Mouse (Mus musculus) MEL (cell line): Measurements from ENCODE around the gene Fryl. TPM values are rescaled to one million over a fixed set of nuclear protein-coding genes. Genes with fewer than 3 reads are reported as not detected.

Source experiments
- DNase-seq: peaks from one replicate; pipeline ENCODE4 v3.0.0; 2011; ENCODE audit warnings: low read depth, low spot score
- H3K27ac ChIP-seq: 2 replicates; pipeline ENCODE4 v1.5.1; 2012; ENCODE audit warnings: low read depth, mild to moderate bottlenecking, control low read depth, low read length, moderate library complexity; ENCODE audit not compliant: control insufficient read depth
- H3K27me3 ChIP-seq, 2 experiments: fragments of 150-350 bp in 1 of 2; sonication (generic) in 1 of 2; 2 replicates each; pipeline ENCODE4 v1.6.1; 2012; ENCODE audit warnings: low read length in 2 of 2, mild to moderate bottlenecking in 2 of 2, improper control_type of control experiment in 1 of 2, moderate library complexity in 1 of 2; ENCODE audit not compliant: insufficient read depth in 2 of 2, control insufficient read depth in 1 of 2
- H3K36me3 ChIP-seq, 2 experiments: 2 replicates each; pipeline ENCODE4 v1.6.1; 2012 to 2014; ENCODE audit warnings: low read length in 2 of 2, improper control_type of control experiment in 1 of 2, inconsistent platforms in 1 of 2, mild to moderate bottlenecking in 1 of 2; ENCODE audit not compliant: insufficient read depth in 2 of 2, control insufficient read depth in 1 of 2
- H3K4me1 ChIP-seq, 2 experiments: fragments of 150-350 bp in 1 of 2; sonication (generic) in 1 of 2; 2 replicates each; pipeline ENCODE4 v1.6.1; 2012; ENCODE audit warnings: low read length in 2 of 2, improper control_type of control experiment in 1 of 2, mild to moderate bottlenecking in 1 of 2; ENCODE audit not compliant: insufficient read depth in 2 of 2, control insufficient read depth in 1 of 2
- H3K4me3 ChIP-seq, 2 experiments: fragments of 150-350 bp in 1 of 2; sonication (generic) in 1 of 2; 2 replicates each; pipeline ENCODE4 v1.5.1; 2012; ENCODE audit warnings: low read depth in 2 of 2, low read length in 2 of 2, mild to moderate bottlenecking in 2 of 2, moderate library complexity in 2 of 2, control low read depth in 1 of 2, improper control_type of control experiment in 1 of 2; ENCODE audit not compliant: control insufficient read depth in 1 of 2, insufficient read depth in 1 of 2
- H3K79me2 ChIP-seq: 2 replicates; pipeline ENCODE4 v1.6.1; 2012; ENCODE audit warnings: mild to moderate bottlenecking, low read length, moderate library complexity; ENCODE audit not compliant: control insufficient read depth, poor library complexity, insufficient read depth
- H3K9ac ChIP-seq: 2 replicates; pipeline ENCODE4 v1.6.1; 2012; ENCODE audit warnings: low read depth, mild to moderate bottlenecking, control low read depth, low read length, moderate library complexity; ENCODE audit not compliant: control insufficient read depth, poor library complexity, severe bottlenecking
- H3K9me3 ChIP-seq: fragments of 150-350 bp; sonication (generic); replicated peaks from 2 replicates; pipeline ENCODE4 v1.6.1; 2012; ENCODE audit warnings: mild to moderate bottlenecking, low read length, improper control_type of control experiment, moderate library complexity; ENCODE audit not compliant: insufficient read depth
- CHD1 ChIP-seq: IDR thresholded peaks from 2 replicates; pipeline ENCODE4 v1.6.1; 2012; ENCODE audit warnings: low read depth, mild to moderate bottlenecking, inconsistent platforms, low read length, improper control_type of control experiment
- CHD2 ChIP-seq: IDR thresholded peaks from 2 replicates; pipeline ENCODE4 v1.6.1; 2011; ENCODE audit warnings: low read length, improper control_type of control experiment
- E2F4 ChIP-seq: IDR thresholded peaks from 2 replicates; pipeline ENCODE4 v1.6.1; 2011; ENCODE audit warnings: low read depth, low read length, improper control_type of control experiment, borderline replicate concordance
- ELF1 ChIP-seq: IDR thresholded peaks from 2 replicates; pipeline ENCODE4 v1.6.1; 2014; ENCODE audit warnings: low read depth, mild to moderate bottlenecking, inconsistent platforms, low read length, improper control_type of control experiment, moderate library complexity
- EP300 ChIP-seq, 2 experiments: IDR thresholded peaks; 2 replicates each; pipeline ENCODE4 v1.6.1; 2011; ENCODE audit warnings: improper control_type of control experiment in 2 of 2, low read length in 2 of 2, low read depth in 1 of 2, mild to moderate bottlenecking in 1 of 2
- HCFC1 ChIP-seq: IDR thresholded peaks from 2 replicates; pipeline ENCODE4 v1.6.1; 2012; ENCODE audit warnings: low read depth, mild to moderate bottlenecking, inconsistent platforms, low read length, improper control_type of control experiment, moderate library complexity
- JUND ChIP-seq: IDR thresholded peaks from 2 replicates; pipeline ENCODE4 v1.6.1; 2011; ENCODE audit warnings: low read depth, mild to moderate bottlenecking, improper control_type of control experiment, low read length
- MAFK ChIP-seq: IDR thresholded peaks from 2 replicates; pipeline ENCODE4 v1.6.1; 2011; ENCODE audit warnings: low read depth, mild to moderate bottlenecking, low read length, improper control_type of control experiment, borderline replicate concordance
- MAX ChIP-seq: IDR thresholded peaks from 2 replicates; pipeline ENCODE4 v1.6.1; 2011; ENCODE audit warnings: low read length, improper control_type of control experiment
- MAZ ChIP-seq: IDR thresholded peaks from 2 replicates; pipeline ENCODE4 v1.6.1; 2012; ENCODE audit warnings: low read depth, mild to moderate bottlenecking, inconsistent platforms, low read length, improper control_type of control experiment
- MXI1 ChIP-seq: IDR thresholded peaks from 2 replicates; pipeline ENCODE4 v1.6.1; 2011; ENCODE audit warnings: mild to moderate bottlenecking, low read depth, low read length, improper control_type of control experiment
- MYC ChIP-seq: IDR thresholded peaks from 2 replicates; pipeline ENCODE4 v1.6.1; 2011; ENCODE audit warnings: low read depth, mild to moderate bottlenecking, low read length, improper control_type of control experiment, moderate library complexity
- NRF1 ChIP-seq: IDR thresholded peaks from 2 replicates; pipeline ENCODE4 v1.6.1; 2014; ENCODE audit warnings: low read depth, mild to moderate bottlenecking, inconsistent platforms, low read length, improper control_type of control experiment, moderate library complexity; ENCODE audit not compliant: poor library complexity, insufficient read depth, severe bottlenecking
- POLR2A ChIP-seq, 2 experiments: IDR thresholded peaks; 2 replicates each; pipeline ENCODE4 v1.6.1; 2011 to 2012; ENCODE audit warnings: low read length in 2 of 2, mild to moderate bottlenecking in 2 of 2, control low read depth in 1 of 2, improper control_type of control experiment in 1 of 2, low read depth in 1 of 2, moderate library complexity in 1 of 2; ENCODE audit not compliant: control insufficient read depth in 1 of 2, insufficient read depth in 1 of 2, poor library complexity in 1 of 2
- POLR2AphosphoS5 ChIP-seq: IDR thresholded peaks from 2 replicates; pipeline ENCODE4 v1.6.1; 2012; ENCODE audit warnings: low read depth, borderline replicate concordance, mild to moderate bottlenecking, inconsistent platforms, low read length, moderate library complexity, mixed read lengths
- RAD21 ChIP-seq: IDR thresholded peaks from 2 replicates; pipeline ENCODE4 v1.6.1; 2011; ENCODE audit warnings: mild to moderate bottlenecking, low read depth, low read length, improper control_type of control experiment
- SIN3A ChIP-seq: IDR thresholded peaks from 2 replicates; pipeline ENCODE4 v1.6.1; 2012; ENCODE audit warnings: low read length, improper control_type of control experiment, inconsistent platforms
- SMC3 ChIP-seq: IDR thresholded peaks from 2 replicates; pipeline ENCODE4 v1.6.1; 2011; ENCODE audit warnings: low read depth, low read length, improper control_type of control experiment
- TBP ChIP-seq: IDR thresholded peaks from 2 replicates; pipeline ENCODE4 v1.8.0; 2011; ENCODE audit warnings: low read depth, low read length, improper control_type of control experiment
- TCF12 ChIP-seq: IDR thresholded peaks from 2 replicates; pipeline ENCODE4 v1.6.1; 2014; ENCODE audit warnings: low read depth, mild to moderate bottlenecking, inconsistent platforms, low read length, improper control_type of control experiment, moderate library complexity
- UBTF ChIP-seq: IDR thresholded peaks from 2 replicates; pipeline ENCODE4 v1.6.1; 2012; ENCODE audit warnings: low read depth, mild to moderate bottlenecking, inconsistent platforms, low read length, improper control_type of control experiment, moderate library complexity, borderline replicate concordance; ENCODE audit not compliant: insufficient read depth
- USF1 ChIP-seq: IDR thresholded peaks from 2 replicates; pipeline ENCODE4 v1.6.1; 2014; ENCODE audit warnings: low read depth, mild to moderate bottlenecking, inconsistent platforms, low read length, improper control_type of control experiment, moderate library complexity
- ZKSCAN1 ChIP-seq: IDR thresholded peaks from 2 replicates; pipeline ENCODE4 v1.6.1; 2012; ENCODE audit warnings: low read depth, mild to moderate bottlenecking, inconsistent platforms, low read length, improper control_type of control experiment, moderate library complexity
- polyA plus RNA-seq, 2 experiments: library from polyadenylated mRNA; stranded (reverse) in 1 of 2; unstranded in 1 of 2; fragments of >175 nt in 1 of 2; fragments of >200 nt in 1 of 2; gene quantifications; 2 replicates each; pipeline versions ENCODE4 v1.2.1 to v1.2.4; 2012; ENCODE audit warnings: low replicate concordance in 2 of 2, low read depth in 1 of 2; ENCODE audit not compliant: insufficient read length in 2 of 2, insufficient read depth in 1 of 2, missing spikeins in 1 of 2
- total RNA-seq: library from RNA; depleted of rRNA; stranded (reverse); fragments of 300-350 nt; gene quantifications from 2 replicates; pipeline ENCODE4 v1.2.3, GENCODE M21; 2012

Gene Fryl
- total and polyA plus RNA-seq, 3 experiments, result 18.8 to 188 (median 39.7) TPM

GRCm38 (mm10) chr5:73257096-73257495, 677 bp upstream of the Fryl start:
- Histone ChIP-seq H3K79me2 (peaks cover 25% of the 10 kb centered on the region), H3K9me3 (no peaks in the 10 kb centered on the region), H3K9ac (peak overlapping the region; percentile 72), H3K27me3 (no peaks in the 10 kb centered on the region), H3K27ac (peak overlapping the region; percentile 97), H3K4me3 (peak overlapping the region; percentile 48 to 59), H3K4me1 (peaks cover 16 to 23% of the 10 kb centered on the region in 2 experiments), H3K36me3 (peaks cover 0 to 28% of the 10 kb centered on the region in 2 experiments; a peak in 2 of 4 replicates)
- TF ChIP-seq ELF1, result peak; percentile 67
- TF ChIP-seq ZKSCAN1, result no peak
- peak; percentile 52; the same call in 1 of the 2 replicates for TF ChIP-seq E2F4
- no peak for TF ChIP-seq USF1
- peak; percentile 58; the same call in 1 of the 2 replicates for TF ChIP-seq HCFC1
- TF ChIP-seq SMC3, result no peak
- TF ChIP-seq MAFK, result no peak
- peak; percentile 7; the same call in 1 of the 2 replicates for TF ChIP-seq TBP
- TF ChIP-seq POLR2AphosphoS5, result no peak
- 0 out of 2 replicates have a peak, but pooled peaks have one; percentile 7 for TF ChIP-seq NRF1
- TF ChIP-seq TCF12, result 0 out of 2 replicates have a peak, but pooled peaks have one; percentile 2
- peak; percentile 55; the same call in 1 of the 2 replicates for TF ChIP-seq MXI1
- TF ChIP-seq SIN3A, result peak; percentile 68; the same call in 1 of the 2 replicates
- TF ChIP-seq MAX, result peak; percentile 56; the same call in 1 of the 2 replicates
- peak; percentile 83 for DNase-seq

- DNase-seq, result peak; percentile 73
- H3K27ac ChIP-seq, result peak overlapping the region; percentile 86
These were observed 833 bp downstream of the Fryl start for GRCm38 (mm10) chr5:73255321-73256251.

More at GRCm38 (mm10) chr5:73255321-73256251, 833 bp downstream of the Fryl start:
- H3K9ac ChIP-seq, result peak overlapping the region; percentile 82
- H3K79me2 ChIP-seq, result peaks cover 35% of the 10 kb centered on the region
- H3K9me3 ChIP-seq, result no peaks in the 10 kb centered on the region
- peaks cover 0 to 33% of the 10 kb centered on the region in 2 experiments; a peak in 2 of 4 replicates for H3K36me3 ChIP-seq
- no peak for TF ChIP-seq CHD2
- 0 out of 4 replicates have a peak, but pooled peaks of 1 of the 2 experiments have one; percentile 12 for TF ChIP-seq POLR2A (IDR thresholded peaks at IDR 0.05; ENCODE audit: control insufficient read depth in 1 of 2, insufficient read depth in 1 of 2, low read depth in 1 of 2, low read length in 2 of 2, poor library complexity in 1 of 2)
- 0 out of 2 replicates have a peak, but pooled peaks have one; percentile 28 for TF ChIP-seq MYC
- TF ChIP-seq MAX, result 0 out of 2 replicates have a peak, but pooled peaks have one; percentile 9
- TF ChIP-seq ELF1, result peak; percentile 46; the same call in 1 of the 2 replicates
- 0 out of 2 replicates have a peak, but pooled peaks have one; percentile 75 for TF ChIP-seq UBTF
- TF ChIP-seq SIN3A, result peak; percentile 34; the same call in 1 of the 2 replicates
- no peak for TF ChIP-seq POLR2AphosphoS5
- no peak for TF ChIP-seq USF1
- TF ChIP-seq NRF1, result 0 out of 2 replicates have a peak, but pooled peaks have one; percentile 0
- TF ChIP-seq E2F4, result no peak
- no peak for TF ChIP-seq JUND
- 0 out of 2 replicates have a peak, but pooled peaks have one; percentile 46 for TF ChIP-seq HCFC1
- no peak for TF ChIP-seq CHD1
- no peak for TF ChIP-seq MAZ
- TF ChIP-seq RAD21, result no peak
- no peak for TF ChIP-seq EP300 (IDR thresholded peaks at IDR 0.05; ENCODE audit: low read depth in 1 of 2, low read length in 2 of 2)
- peaks cover 22 to 23% of the 10 kb centered on the region in 2 experiments for H3K4me1 ChIP-seq
- H3K27me3 ChIP-seq, result no peaks in the 10 kb centered on the region
- H3K4me3 ChIP-seq, result peak overlapping the region; percentile 95 to 96
